Mouse (Mus musculus) T-helper 2 cell (primary cell): ENCODE results near the gene Vti1a.

Source experiments
- in situ Hi-C: fragments of 300-600 bp; cut with MboI, MseI; formaldehyde crosslinking; loops from one replicate; pipeline ENCODE4 v1.15.1; 2025; ENCODE audit warnings: high pct_unique_total_duplicates

Vti1a gene

DNA sequence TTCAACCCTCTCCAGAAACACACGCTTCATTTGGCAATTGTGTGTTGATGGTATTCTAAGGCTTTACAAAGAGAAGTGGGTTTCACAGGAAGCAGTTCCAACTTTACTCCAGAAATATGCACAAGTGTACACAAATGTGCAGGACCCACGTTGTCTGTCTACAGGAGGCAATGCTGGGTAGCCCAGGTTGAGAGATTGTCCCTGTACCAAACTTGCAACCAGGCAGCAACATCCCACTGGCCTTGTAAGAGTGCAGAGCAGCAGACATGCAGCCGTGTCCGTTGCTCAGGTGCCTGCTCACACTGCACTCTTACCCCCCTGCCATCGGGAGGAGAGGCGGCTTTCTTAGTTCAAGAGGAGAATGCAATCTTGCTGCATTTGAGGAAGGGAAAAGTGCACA, 133.4 kb downstream of the Vti1a start:
- in situ Hi-C loops = no loop called here

DNA sequence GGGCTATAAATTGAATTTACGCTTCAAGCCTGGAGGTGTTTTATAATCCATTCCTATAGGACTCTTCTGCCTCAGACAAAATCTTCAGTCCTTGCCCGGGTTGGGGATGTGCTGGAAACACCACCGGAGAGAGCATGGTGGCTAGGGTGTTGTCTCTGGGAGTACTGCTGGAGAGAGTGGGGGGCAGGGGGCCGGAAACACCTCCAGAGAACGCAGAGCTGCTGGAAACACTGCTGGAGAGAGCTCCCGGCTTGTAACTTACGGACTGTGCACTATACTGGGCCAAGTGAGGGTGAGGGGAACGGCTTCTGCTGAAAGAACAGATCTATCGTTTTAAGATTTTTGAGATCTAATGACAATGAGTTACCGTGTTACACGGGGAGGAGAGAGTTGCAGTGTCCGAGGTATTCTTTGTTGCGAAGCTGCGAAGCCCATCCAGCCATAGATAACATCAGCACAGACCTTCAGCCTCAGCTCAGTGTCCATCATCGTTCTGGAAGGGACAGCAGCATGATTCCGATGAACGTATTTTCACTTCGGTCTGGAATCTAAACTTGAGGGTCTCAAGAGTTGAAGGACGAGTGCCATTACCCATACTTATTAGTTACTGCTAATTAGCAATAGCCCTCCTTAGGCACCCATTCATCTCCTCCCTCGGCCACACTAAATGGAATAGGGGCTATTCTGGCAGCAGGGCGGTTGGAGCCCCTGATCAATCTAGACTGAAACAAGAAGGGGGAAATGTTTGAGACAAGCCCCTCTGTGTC, 140.4 kb downstream of the Vti1a start:
- in situ Hi-C loops = no loop called here

DNA sequence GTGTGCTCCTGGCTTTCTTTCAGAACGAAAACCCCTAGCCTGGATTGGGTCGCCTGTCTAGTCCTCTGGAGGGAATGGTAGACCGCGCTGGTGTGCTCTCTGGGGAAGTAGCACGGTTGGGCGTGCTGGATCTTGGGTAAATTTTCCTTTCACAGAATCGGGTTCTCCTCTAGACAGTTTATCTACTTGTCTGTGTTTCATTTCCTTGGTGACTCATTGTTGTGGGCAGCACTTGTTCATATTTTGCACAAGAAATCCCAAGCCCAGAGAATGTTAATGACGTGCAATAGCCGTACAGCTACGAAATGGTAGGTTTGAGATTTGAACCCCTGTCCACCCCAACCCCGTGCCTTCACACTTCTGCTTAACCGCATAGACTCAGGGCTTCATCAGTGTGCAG, 145.9 kb downstream of the Vti1a start:
- in situ Hi-C loops = no loop called here

DNA sequence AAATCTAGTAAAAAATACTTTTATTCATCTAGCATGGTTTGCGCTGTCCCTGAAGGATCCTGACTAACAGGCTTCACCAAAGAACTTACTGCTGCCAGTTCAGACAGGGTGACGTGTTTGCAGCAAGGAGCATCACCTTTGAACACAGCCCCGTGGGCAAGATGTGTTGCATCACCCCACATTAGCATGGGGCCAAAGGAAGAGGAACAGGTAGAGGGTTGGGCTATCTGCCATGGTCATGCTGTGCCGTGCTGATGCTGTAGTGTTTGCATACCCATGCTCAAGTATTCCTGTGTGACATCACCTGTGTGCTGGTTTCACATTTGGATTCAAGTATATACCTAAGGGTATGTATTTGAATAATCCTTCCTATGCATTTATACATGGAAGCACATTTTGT, 147.6 kb downstream of the Vti1a start:
- in situ Hi-C loops = no loop called here

DNA sequence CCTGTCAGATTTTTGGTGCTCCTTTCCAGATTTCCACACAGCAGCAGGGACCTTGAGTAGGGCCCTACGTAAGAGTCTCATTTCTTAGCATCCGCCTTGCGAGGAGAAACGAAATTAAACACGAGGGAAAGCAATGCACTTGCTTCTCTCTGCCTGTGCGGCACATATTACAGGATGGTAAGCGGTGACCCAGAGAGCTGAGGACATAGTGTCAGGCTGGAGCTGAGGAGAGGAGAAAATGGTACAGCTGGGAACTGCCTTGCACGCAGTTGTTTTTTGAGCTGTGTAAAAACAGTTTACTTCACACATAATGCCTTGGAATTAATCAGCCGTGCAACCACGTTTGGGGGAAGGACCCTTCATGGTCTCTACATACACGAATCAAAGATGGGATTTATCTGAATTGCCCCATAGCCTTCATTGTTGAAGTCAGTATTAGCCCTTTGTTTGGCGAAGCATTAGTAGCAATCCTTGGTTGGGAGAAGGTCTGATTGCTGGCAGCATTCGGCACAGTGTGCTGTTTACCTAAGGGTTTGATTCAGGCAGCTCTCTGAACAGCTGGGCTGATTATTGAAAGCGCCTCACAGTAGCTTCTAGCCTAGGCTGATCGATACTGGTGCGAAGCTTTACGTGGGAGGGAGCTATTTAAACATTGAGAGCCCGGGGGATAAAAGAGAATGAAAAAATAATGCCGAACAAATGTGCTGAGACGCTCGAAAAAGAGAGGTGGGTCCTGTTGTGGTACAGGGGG, 153.4 kb downstream of the Vti1a start:
- in situ Hi-C loops = no loop called here

DNA sequence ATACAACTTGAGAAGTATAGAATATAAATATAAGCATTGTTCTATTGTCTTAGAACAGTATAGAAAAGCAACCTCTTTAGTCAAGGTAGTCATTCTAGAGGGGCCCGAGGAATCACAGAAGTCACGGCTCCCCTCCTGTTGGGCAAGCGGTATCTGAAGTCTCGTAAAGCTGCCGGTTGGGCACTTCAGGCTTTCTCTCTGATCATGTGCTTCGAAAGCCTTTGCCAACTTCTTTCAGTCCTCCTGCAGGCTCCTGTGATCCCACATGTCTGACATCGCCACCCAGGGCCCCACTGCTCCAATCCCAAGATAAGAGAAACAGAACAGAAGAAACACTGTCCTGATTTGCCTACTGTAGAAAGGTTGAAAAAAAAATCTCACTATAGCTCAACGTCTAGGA, 156.5 kb downstream of the Vti1a start:
- in situ Hi-C loops = no loop called here

DNA sequence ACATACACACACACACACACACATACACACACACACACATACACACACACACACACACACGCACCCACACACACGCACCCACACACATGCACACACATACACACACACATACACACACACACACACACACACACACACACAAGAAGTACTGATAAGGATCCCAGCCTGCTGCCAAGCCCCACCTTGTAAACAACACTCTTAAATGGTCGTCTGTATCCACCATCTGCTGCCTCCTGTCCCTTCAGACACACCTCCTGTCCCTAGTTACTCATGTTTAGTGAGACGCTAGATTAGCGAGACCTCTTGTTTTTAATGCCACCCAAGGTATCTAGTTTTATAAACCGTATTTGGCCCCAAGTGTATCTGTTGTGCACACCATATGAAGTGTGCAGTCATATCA, 158.1 kb downstream of the Vti1a start:
- in situ Hi-C loops = no loop called here

DNA sequence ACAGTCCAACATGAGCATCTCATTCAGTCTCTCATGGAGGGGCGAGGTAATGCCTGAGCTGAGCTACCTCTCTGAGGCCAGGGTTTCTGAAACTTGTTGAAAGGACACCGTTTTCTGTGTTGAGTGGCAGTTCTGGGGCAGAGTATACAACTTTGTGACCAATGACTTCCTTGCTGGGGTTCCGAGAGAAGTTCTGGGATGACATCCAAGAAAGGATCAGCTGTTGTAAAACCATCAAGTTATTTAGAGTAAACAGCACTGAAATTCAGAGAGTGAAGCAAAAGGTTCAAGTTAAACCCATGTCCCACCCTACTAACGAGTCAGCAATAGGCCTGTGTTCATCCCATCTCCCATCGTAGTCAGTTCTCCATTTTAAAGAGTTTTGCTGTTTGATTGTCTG, 164.4 kb downstream of the Vti1a start:
- in situ Hi-C loops = no loop called here

DNA sequence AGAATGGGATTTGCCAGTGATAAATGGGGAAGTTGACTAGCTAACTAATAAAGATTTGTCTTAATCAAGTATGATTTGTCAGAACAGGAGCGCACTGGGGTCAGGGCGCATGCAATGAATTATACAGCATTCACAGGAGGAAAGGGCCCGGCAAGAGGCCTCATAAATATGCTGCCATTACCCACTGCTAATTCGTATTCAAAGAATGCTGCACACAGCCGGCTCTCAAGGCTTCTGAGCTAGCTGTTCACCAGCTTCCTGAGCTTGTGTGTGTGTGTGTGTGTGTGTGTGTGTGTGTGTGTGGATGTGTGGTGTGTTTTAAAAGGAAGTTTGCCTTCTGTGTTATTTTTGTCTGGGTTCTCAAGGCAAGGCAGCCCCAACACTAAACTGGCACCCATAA, 165.2 kb downstream of the Vti1a start:
- in situ Hi-C loops = no loop called here

DNA sequence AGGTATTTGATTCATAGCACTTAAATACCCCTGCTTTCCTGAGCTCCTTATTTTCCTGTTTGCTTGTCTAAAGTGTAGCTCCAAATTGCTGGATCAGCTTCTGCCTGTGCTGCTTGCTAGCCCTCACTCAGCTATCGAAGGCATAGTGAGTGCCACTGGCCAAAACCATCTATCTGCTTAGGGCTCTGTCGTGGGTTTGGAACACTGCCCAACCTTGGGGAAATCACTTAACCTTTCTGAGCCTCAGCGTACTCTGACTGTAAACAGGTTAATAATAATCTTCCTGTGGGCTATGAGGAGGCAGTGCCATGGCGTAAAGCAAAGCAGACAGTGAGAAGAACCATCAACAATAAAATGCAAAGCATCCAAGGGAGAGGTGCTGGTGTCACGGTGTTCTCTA, 167.4 kb downstream of the Vti1a start:
- in situ Hi-C loops = no loop called here

DNA sequence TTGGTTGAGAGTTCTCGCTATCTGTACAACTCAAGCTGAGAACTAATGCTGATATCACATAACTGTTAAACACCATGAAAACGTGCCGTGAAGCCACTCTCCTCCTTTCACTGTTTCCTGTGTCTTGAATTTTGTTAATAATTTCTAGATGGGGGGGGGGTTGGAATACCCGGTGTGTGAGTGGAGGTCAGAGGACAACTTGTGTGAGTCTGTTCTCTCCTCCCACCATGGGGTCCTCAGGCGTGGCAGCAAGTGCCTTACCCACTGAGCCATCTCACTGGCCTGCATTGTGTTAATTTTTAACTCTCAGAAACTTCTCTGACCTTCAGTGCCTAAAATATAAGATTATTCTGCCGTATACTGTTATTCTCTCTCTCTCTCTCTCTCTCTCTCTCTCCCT, 168.5 kb downstream of the Vti1a start:
- in situ Hi-C loops = no loop called here

DNA sequence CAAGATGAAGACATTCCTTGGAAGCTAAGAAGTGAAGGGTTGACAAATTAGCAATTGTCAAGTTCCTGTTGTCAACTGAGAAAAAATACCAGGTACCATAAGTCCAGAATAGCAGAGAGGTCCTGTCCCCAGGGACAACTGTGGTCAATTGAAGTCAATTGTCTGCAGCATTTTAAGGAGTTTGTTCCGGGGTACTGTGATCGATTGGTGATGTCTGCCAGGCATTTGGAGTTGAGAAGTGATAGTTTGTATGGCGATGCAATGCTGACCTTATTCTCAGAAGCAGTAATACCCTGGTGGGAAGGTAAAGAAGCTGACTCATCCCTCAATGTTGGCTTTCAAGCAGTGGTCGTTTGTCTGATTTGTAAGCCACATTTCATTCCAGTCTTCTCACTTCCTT, 170.4 kb downstream of the Vti1a start:
- in situ Hi-C loops = no loop called here

DNA sequence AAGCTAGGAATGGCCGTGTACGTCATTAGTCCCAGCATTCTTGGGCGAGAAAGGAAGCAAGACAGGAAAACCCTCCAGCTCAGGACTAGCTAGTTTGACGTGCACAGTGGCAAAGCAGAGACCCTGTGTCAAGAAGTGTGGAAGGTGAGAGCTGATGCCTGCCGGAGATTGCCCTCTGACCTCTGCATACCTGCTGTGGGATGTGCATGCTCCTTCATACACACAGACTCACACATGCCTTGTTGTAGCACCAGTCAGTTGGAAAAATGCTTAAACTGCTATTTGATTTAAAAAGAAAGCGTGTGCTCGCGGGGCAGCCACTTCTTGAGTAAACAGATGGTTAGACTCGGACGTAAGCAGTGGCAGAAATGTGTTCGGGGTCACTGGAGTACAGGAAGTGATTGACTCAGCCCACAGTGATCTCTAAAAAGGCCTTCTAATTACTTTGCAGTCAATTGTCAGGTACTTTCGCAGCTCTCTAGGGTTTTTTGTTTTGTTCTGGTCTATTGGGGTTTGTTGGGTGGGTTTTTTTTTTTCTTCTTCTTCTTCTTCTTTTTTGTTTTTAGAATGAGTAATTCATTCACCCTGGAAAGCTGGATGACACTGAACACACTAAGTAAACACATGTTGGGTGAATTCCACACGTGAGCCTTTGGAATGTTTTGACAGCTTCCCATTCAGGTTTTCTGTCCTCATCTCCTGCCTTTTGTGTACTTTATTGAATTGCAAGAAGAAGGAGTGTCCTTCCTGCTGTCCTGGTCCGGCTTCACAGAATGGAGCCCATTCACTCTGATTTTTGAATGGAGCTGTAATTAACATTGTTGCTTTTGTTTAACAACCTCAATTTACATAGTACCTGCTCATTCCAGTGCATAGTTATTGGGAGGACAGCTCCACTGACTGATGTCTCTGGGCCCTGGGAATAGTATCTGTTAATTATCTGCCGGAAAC, 175.3 kb downstream of the Vti1a start:
- in situ Hi-C loops = no loop called here

DNA sequence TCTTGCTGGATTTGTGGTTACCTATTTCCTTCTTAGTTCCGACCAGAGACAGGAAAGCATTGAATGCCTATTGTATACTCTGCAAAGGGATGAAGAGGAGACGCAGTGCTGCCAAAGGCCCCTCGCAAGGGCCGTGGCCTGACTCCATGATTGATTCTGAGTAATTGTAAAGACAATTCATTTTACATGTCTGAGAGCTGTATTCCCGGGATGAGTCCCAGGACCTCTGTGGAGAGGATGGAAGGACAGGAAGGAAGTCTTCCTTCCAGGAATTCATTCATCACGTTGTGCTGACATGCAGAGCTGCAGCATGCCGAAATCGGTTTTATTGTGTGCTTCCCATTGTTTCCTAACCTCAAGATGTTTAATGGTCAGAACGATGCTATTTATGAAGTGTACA, 180.2 kb downstream of the Vti1a start:
- in situ Hi-C loops = no loop called here

DNA sequence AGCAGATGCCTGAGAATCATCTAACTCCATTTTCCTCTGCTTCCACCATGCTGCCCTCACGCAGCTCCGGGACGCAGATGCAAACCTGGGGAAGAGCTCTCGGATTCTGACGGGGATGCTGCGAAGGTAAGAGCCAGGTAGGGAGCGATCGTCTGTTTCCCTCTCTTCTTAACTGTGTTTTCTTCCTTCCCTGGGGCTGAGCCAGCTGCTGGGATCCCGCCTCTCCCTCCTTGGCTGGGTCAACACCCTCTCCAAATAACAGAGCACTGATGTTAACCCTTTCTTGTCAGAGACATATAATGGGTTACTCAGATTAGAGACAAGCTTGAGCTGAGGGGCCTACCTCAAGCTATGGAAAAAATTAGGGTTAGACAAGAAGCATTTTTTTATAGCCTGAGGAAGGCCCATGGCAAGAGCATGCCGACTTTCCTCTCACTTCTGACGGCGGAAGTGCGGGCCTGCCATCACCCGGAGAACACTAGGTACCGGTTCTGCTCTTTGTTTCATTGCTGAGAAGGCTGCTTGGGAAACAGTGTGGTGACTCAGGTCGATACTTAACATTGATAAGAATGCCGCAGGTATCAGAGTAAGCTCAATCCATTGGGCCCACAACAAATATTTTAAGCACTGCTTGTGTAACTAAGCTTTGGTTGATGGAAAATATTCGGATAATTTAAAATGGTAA, 183.2 kb downstream of the Vti1a start:
- in situ Hi-C loops = no loop called here

DNA sequence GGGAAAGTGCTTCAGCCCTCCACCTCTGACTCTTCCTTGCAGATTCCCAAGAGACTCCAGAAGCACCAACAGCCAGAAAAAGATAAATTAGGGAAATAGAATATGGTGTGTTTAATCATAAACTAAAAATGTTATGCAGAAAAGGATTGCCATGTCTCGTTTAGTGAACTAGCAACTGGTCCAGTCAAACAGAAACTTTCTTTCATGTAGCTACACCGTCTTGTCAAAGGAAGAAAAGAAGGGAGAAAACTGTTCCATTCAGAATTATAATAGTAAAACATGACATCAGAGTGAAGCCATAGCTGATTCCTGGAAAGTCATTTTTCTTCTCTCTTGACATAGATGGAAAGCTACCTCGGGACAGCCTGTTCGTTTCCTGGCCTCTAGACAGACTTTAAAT, 185.9 kb downstream of the Vti1a start:
- in situ Hi-C loops = loop anchor here (10.0 kb wide), 1 partner anchor 1753 kb away; no protein-coding TSS in a partner anchor

DNA sequence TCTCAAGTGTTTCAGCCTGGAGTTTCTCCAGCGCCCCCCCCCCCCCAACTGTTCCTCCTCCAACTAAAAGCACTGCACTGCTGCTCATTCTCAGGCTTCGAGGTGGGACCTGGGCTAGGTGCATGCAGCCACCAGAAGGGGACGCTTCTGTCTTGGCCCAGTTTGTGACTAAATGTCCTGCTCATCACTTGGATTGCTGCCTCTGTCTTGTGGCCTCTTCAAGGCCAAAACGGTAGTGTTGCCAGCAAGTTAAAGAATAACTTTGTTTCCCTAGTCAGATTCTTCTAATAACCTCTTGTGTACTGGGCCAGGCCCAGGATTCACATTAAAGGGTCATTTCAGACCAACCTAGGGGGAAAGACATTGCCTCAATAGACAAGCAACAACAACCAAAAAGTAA, 187.7 kb downstream of the Vti1a start:
- in situ Hi-C loops = loop anchor here (10.0 kb wide), 1 partner anchor 1751 kb away; no protein-coding TSS in a partner anchor

DNA sequence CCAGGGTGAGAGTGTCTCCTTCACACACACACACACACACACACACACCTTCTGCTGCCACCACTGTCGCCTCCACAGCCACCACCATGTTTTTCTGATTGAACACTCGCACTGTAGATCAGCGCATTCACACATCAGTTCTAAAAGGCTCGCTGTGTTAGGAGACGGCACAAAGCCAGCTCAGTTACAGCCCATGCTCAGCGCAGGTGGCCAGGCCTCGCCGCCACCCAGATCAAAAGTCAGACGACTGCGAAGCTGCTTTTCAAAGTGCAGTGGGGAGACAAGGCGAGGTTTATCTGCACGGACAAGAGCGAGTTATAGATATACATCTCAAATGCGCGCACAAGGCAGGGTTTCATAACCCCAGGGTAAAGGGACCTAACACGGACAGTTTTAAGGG, 191.7 kb downstream of the Vti1a start:
- in situ Hi-C loops = loop anchor here (10.0 kb wide), 1 partner anchor 1747 kb away; no protein-coding TSS in a partner anchor

DNA sequence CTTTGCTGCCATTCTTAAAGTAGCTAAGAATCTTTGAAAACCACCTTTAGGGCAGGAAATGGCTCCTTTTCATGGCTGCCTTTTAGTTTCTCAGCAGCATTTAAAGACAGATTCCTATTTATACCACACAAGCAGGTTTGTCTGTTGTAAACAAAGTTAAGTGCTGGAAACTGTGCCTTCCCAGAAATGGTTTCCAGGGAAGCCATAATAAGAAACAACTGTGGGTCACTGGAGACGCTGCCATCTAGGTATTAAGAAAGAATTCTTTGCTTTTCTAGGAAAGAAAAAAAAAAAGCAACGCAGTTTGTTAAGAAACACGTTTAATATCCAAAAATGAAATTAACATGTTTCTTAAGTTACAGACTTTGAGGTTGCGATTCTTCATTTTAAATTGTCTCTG, 192.1 kb downstream of the Vti1a start:
- in situ Hi-C loops = loop anchor here (10.0 kb wide), 1 partner anchor 1747 kb away; no protein-coding TSS in a partner anchor

DNA sequence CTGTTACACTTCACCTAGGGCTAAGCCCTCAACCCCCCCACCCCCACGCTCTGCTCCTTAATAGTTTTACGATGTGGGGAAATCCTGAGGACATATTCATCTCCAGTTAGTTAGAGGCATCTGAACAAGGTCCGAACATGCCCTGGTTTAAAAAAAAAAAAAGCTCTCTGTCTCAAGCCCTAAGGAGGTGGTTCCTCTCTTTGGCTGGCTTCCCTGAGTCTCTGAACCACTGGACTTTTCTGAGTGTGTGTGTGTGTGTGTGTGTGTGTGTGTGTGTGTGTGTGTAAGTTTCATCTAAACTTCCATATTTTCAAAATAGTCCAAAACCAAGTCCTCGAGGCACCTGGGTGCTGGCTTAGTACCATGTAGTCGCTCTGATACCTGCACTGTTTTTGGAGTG, 192.9 kb downstream of the Vti1a start:
- in situ Hi-C loops = loop anchor here (10.0 kb wide), 1 partner anchor 1746 kb away; no protein-coding TSS in a partner anchor

DNA sequence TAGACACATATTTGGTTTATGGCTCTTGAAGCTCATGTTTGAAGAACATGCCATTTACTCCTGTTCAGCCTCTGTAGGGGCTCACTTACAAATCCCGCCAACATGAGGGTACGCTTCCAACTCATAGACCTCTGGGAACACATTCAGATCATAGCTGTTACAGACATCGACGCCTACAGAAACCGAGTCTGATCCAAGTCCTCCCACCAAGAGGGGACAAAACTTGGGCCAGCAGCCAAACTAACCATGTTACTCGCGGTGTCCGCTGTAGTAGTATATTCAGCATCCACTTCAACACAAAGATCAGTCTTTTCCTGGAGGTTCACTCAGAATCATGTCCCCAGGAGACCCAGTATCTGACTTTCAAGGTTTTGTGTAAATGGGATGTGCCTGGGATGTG, 193.5 kb downstream of the Vti1a start:
- in situ Hi-C loops = loop anchor here (10.0 kb wide), 1 partner anchor 1745 kb away; no protein-coding TSS in a partner anchor
